Mouse (Mus musculus) hindbrain, embryonic 16.5 days (tissue): Measurements from ENCODE around the gene C8g. TPM values are rescaled to one million over a fixed set of nuclear protein-coding genes. Genes with fewer than 3 reads are reported as not detected.

Experiments used
- ATAC-seq: fragments of 200-750 bp; cut with Nextera tagmentation; 2 replicates; pipeline ENCODE4 v1.8.0; 2017; ENCODE audit warnings: moderate TSS enrichment, moderate library complexity
- H3K27ac ChIP-seq: fragments of 300-500 bp; sonication (generic); 2 replicates; pipeline ENCODE4 v1.5.1; 2014; ENCODE audit warnings: low read depth, mild to moderate bottlenecking, control low read depth, low read length, moderate library complexity
- H3K27me3 ChIP-seq: fragments of 300-500 bp; sonication (generic); replicated peaks from 2 replicates; pipeline ENCODE4 v1.6.1; 2014; ENCODE audit warnings: low read length; ENCODE audit not compliant: control insufficient read depth, insufficient read depth
- H3K36me3 ChIP-seq: fragments of 300-500 bp; sonication (generic); 2 replicates; pipeline ENCODE4 v1.6.1; 2014; ENCODE audit warnings: mild to moderate bottlenecking, low read length, moderate library complexity, mixed read lengths; ENCODE audit not compliant: control insufficient read depth, insufficient read depth
- H3K4me1 ChIP-seq: fragments of 300-500 bp; sonication (generic); 2 replicates; pipeline ENCODE4 v1.6.1; 2014; ENCODE audit warnings: low read depth, low read length; ENCODE audit not compliant: control insufficient read depth, insufficient read depth
- H3K4me2 ChIP-seq: fragments of 300-500 bp; sonication (generic); 2 replicates; pipeline ENCODE4 v1.6.1; 2014; ENCODE audit warnings: mild to moderate bottlenecking, low read length, control low read depth, moderate library complexity
- H3K4me3 ChIP-seq: fragments of 300-500 bp; sonication (generic); 2 replicates; pipeline ENCODE4 v1.5.1; 2014; ENCODE audit warnings: mild to moderate bottlenecking, low read length, control low read depth, moderate library complexity
- H3K9ac ChIP-seq: fragments of 300-500 bp; sonication (generic); 2 replicates; pipeline ENCODE4 v1.6.1; 2014; ENCODE audit warnings: low read depth, mild to moderate bottlenecking, control low read depth, low read length, moderate library complexity
- H3K9me3 ChIP-seq: fragments of 300-500 bp; sonication (generic); 2 replicates; pipeline ENCODE4 v1.6.1; 2014; ENCODE audit warnings: mild to moderate bottlenecking, low read length, moderate library complexity; ENCODE audit not compliant: control insufficient read depth
- WGBS: fragments of 180-500 bp; shearing (Covaris S2); extraction: QIAGEN DNeasy Blood & Tissue Kit; methylation state at CpG from one replicate; pipeline ENCODE4 v1.1.7; 2014; 5-methylcytosine and 5-hydroxymethylcytosine counted together
- polyA plus RNA-seq: library from polyadenylated mRNA; unstranded; fragments of >200 nt; fragmentation: Nextera tagmentation; extraction: Ambion mirVana; gene quantifications from 2 replicates; pipeline ENCODE4 v1.2.1, GENCODE M21; 2015

C8g gene
- polyA plus RNA-seq, 1 experiment from 2014 or later, result 6.1 TPM

- Histone ChIP-seq H3K27ac (peak overlapping the region; percentile 95), H3K4me1 (peaks cover 18% of the 10 kb centered on the region), H3K9me3 (no peaks in the 10 kb centered on the region), H3K4me2 (peak overlapping the region; percentile 88), H3K4me3 (peak overlapping the region; percentile 74), H3K9ac (peak overlapping the region; percentile 76), H3K36me3 (peaks cover 3% of the 10 kb centered on the region; the same call in 1 of the 2 replicates), H3K27me3 (no peaks in the 10 kb centered on the region)
- 37% methylated on average over 3 of the region's 3 CpGs for WGBS
- peak; percentile 7; the same call in 1 of the 2 replicates for ATAC-seq
Observed at GRCm38 (mm10) chr2:25461407-25461806, 40.1 kb downstream of the C8g start.

- H3K9me3 ChIP-seq, result no peaks in the 10 kb centered on the region
- peak within 1 kb of the TSS; percentile 88 for H3K4me2 ChIP-seq
- WGBS, result under 1% methylated on average over 48 of the region's 48 CpGs
- H3K4me3 ChIP-seq, result peak within 1 kb of the TSS; percentile 74
- peak within 1 kb of the TSS; percentile 95 for H3K27ac ChIP-seq
- H3K27me3 ChIP-seq, result no peaks in the 10 kb centered on the region
- peaks cover 3% of the 10 kb centered on the region; the same call in 1 of the 2 replicates for H3K36me3 ChIP-seq
- H3K9ac ChIP-seq, result peak within 1 kb of the TSS; percentile 76
- peaks cover 18% of the 10 kb centered on the region for H3K4me1 ChIP-seq
- ATAC-seq, result peak; percentile 93
Observed at GRCm38 (mm10) chr2:25460551-25461309, 40.8 kb downstream of the C8g start, which contains the start of gene Paxx. Gene Paxx (minus strand): TSS chr2:25461094.

- Histone ChIP-seq H3K27me3 (no peaks in the 10 kb centered on the region), H3K9ac (peak overlapping the region; percentile 76), H3K4me3 (peak overlapping the region; percentile 74), H3K9me3 (no peaks in the 10 kb centered on the region), H3K36me3 (peaks cover 3% of the 10 kb centered on the region; the same call in 1 of the 2 replicates), H3K4me1 (peaks cover 18% of the 10 kb centered on the region), H3K27ac (peak overlapping the region; percentile 95), H3K4me2 (peak overlapping the region; percentile 88)
- ATAC-seq, result peak; percentile 14
- WGBS, result 24% methylated on average over 5 of the region's 5 CpGs
Observed at GRCm38 (mm10) chr2:25460135-25460534, 41.4 kb downstream of the C8g start.

- Histone ChIP-seq H3K9ac (no peak overlapping the region), H3K36me3 (peaks cover 3% of the 10 kb centered on the region; the same call in 1 of the 2 replicates), H3K4me3 (no peak overlapping the region), H3K4me1 (peaks cover 18% of the 10 kb centered on the region), H3K9me3 (no peaks in the 10 kb centered on the region), H3K27ac (no peak overlapping the region), H3K27me3 (no peaks in the 10 kb centered on the region), H3K4me2 (no peak overlapping the region)
- no peak for ATAC-seq
- WGBS, result 71% methylated on average over 5 of the region's 5 CpGs
Observed at GRCm38 (mm10) chr2:25458911-25459310, 42.6 kb downstream of the C8g start.

- 89% methylated on average over 9 of the region's 9 CpGs for WGBS
- Histone ChIP-seq H3K4me1 (peaks cover 18% of the 10 kb centered on the region), H3K27ac (no peak overlapping the region), H3K4me2 (no peak overlapping the region), H3K9ac (no peak overlapping the region), H3K4me3 (no peak overlapping the region), H3K36me3 (peaks cover 3% of the 10 kb centered on the region; the same call in 1 of the 2 replicates), H3K27me3 (no peaks in the 10 kb centered on the region), H3K9me3 (no peaks in the 10 kb centered on the region)
- no peak for ATAC-seq
Observed at GRCm38 (mm10) chr2:25457022-25457896, 44.3 kb downstream of the C8g start.

GRCm38 (mm10) chr2:25456205-25456953 is 45.1 kb downstream of the C8g start, which contains the start of gene Clic3:
Gene Clic3 (plus strand): TSS chr2:25456838.
- Histone ChIP-seq H3K4me2 (no peak within 1 kb of the TSS), H3K9ac (no peak within 1 kb of the TSS), H3K27me3 (no peaks in the 10 kb centered on the region), H3K27ac (no peak within 1 kb of the TSS), H3K4me3 (no peak within 1 kb of the TSS), H3K9me3 (no peaks in the 10 kb centered on the region), H3K4me1 (peaks cover 15% of the 10 kb centered on the region), H3K36me3 (peaks cover 3% of the 10 kb centered on the region; the same call in 1 of the 2 replicates)
- WGBS, result 72% methylated on average over 14 of the region's 14 CpGs
- ATAC-seq, result no peak

GRCm38 (mm10) chr2:25452951-25453350 is 48.6 kb downstream of the C8g start:
- no peak overlapping the region for H3K4me2 ChIP-seq
- ATAC-seq, result no peak

GRCm38 (mm10) chr2:25450853-25451647 is 50.5 kb downstream of the C8g start:
- Histone ChIP-seq H3K4me2 (no peak overlapping the region), H3K36me3 (peaks cover 14% of the 10 kb centered on the region; the same call in 1 of the 2 replicates), H3K27ac (no peak overlapping the region), H3K9ac (no peak overlapping the region), H3K4me1 (no peaks in the 10 kb centered on the region), H3K4me3 (no peak overlapping the region), H3K27me3 (no peaks in the 10 kb centered on the region), H3K9me3 (no peaks in the 10 kb centered on the region)
- WGBS, result 82% methylated on average over 8 of the region's 8 CpGs
- no peak for ATAC-seq

More at GRCm38 (mm10) chr2:25452951-25453350, 48.6 kb downstream of the C8g start:
- no peaks in the 10 kb centered on the region for H3K9me3 ChIP-seq
- H3K27ac ChIP-seq, result no peak overlapping the region
- WGBS, result 53% methylated on average over 1 of the region's 1 CpGs
- no peak overlapping the region for H3K9ac ChIP-seq
- H3K36me3 ChIP-seq, result peaks cover 1% of the 10 kb centered on the region; the same call in 1 of the 2 replicates
- H3K4me3 ChIP-seq, result no peak overlapping the region
- no peaks in the 10 kb centered on the region for H3K27me3 ChIP-seq
- no peaks in the 10 kb centered on the region for H3K4me1 ChIP-seq
